Mouse (Mus musculus) lung, embryonic 14.5 days (tissue): ENCODE results near the gene Sec23a. TPM values are rescaled to one million over a fixed set of nuclear protein-coding genes. Genes with fewer than 3 reads are reported as not detected.
A peak's percentile ranks its signal among the peaks of the same experiment; 100 is the strongest.

Experiments
- ATAC-seq: fragments of 200-750 bp; cut with Nextera tagmentation; 2 replicates; pipeline ENCODE4 v1.8.0; 2017; ENCODE audit warnings: mild to moderate bottlenecking, moderate TSS enrichment, moderate library complexity; ENCODE audit not compliant: insufficient read depth
- DNase-seq: peaks from one replicate; pipeline ENCODE4 v3.0.0-alpha.2; 2015
- H3K27ac ChIP-seq: fragments of 300-500 bp; sonication (generic); 2 replicates; pipeline ENCODE4 v1.5.1; 2014; ENCODE audit warnings: low read depth, mild to moderate bottlenecking, moderate library complexity
- H3K27me3 ChIP-seq: fragments of 300-500 bp; sonication (generic); 2 replicates; pipeline ENCODE4 v1.6.1; 2014; ENCODE audit warnings: low read length, control low read depth; ENCODE audit not compliant: insufficient read depth
- H3K36me3 ChIP-seq: fragments of 300-500 bp; sonication (generic); 2 replicates; pipeline ENCODE4 v1.6.1; 2014; ENCODE audit warnings: control low read depth; ENCODE audit not compliant: insufficient read depth
- H3K4me1 ChIP-seq: fragments of 300-500 bp; sonication (generic); 2 replicates; pipeline ENCODE4 v1.6.1; 2014; ENCODE audit warnings: antibody characterized with exemption, control low read depth; ENCODE audit not compliant: insufficient read depth
- H3K4me2 ChIP-seq: fragments of 300-500 bp; sonication (generic); 2 replicates; pipeline ENCODE4 v1.6.1; 2014; ENCODE audit warnings: mild to moderate bottlenecking
- H3K4me3 ChIP-seq: fragments of 300-500 bp; sonication (generic); 2 replicates; pipeline ENCODE4 v1.5.1; 2014; ENCODE audit warnings: low read depth, low read length
- H3K9ac ChIP-seq: fragments of 300-500 bp; sonication (generic); 2 replicates; pipeline ENCODE4 v1.6.1; 2014
- H3K9me3 ChIP-seq: fragments of 300-500 bp; sonication (generic); 2 replicates; pipeline ENCODE4 v1.6.1; 2016; ENCODE audit warnings: low read depth, low read length, control low read depth
- CTCF ChIP-seq: IDR thresholded peaks from 2 replicates; pipeline ENCODE4 v1.5.1; 2016; ENCODE audit warnings: antibody characterized with exemption, low read depth
- WGBS: fragments of 180-500 bp; shearing (Covaris S2); extraction: QIAGEN DNeasy Blood & Tissue Kit; methylation state at CpG from one replicate; pipeline ENCODE4 v1.1.7; 2014; 5-methylcytosine and 5-hydroxymethylcytosine counted together
- polyA plus RNA-seq: library from polyadenylated mRNA; unstranded; fragments of >200 nt; fragmentation: Nextera tagmentation; extraction: Ambion mirVana; gene quantifications from 2 replicates; pipeline ENCODE4 v1.2.1, GENCODE M21; 2014

The Sec23a gene
- polyA plus RNA-seq, 1 experiment from 2014 or later: 73.0 TPM

DNA sequence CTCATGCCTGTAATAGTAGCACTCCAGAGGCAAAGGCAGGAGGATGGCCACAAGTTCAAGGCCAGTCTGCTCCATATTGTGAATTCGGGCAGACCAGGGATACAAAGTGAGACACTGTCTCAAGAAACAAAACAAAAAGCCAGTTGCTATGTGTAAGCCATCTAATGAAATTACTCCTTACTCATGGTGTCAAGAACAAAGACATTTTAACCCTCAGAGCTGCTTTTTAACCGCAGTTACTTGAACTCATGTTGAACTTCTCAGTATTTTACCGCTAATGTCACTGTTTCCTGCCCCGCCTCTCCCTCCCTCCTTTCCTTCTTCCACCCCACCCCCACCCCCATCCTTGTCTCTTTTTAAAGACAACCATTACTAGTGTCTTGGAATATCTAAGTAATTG lies 9.5 kb upstream of the Sec23a start:
- H3K4me2 ChIP-seq: no peak overlapping the region
- no peak for TF ChIP-seq CTCF
- no peaks in the 10 kb centered on the region for H3K9me3 ChIP-seq
- no peak for ATAC-seq
- 74% methylated on average over 4 of the region's 4 CpGs for WGBS
- H3K36me3 ChIP-seq: peaks cover 74% of the 10 kb centered on the region
- DNase-seq: no peak
- no peak overlapping the region for H3K9ac ChIP-seq
- no peaks in the 10 kb centered on the region for H3K4me1 ChIP-seq
- H3K4me3 ChIP-seq: no peak overlapping the region
- H3K27me3 ChIP-seq: no peaks in the 10 kb centered on the region
- no peak overlapping the region for H3K27ac ChIP-seq

DNA sequence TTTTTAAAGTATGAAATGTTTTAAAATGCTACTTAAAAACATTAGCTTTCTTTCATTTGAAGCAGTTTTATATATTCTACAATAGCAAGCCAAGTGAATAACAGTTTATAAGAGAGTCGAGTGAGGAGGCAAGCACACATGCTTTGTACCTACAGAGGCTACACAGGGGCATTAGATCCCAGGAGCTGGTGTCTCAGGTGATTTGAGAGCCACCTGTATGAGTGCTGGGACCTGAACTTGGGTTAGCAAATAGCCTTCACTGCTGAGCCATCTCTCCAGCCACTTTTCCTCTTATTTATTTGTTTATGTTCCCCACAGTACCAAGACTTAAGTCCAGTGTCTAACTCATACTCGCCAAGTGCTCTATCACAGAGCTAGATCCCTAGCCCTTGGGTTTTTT lies 8.1 kb upstream of the Sec23a start:
- TF ChIP-seq CTCF: no peak
- no peaks in the 10 kb centered on the region for H3K9me3 ChIP-seq
- H3K9ac ChIP-seq: no peak overlapping the region
- WGBS: 82% methylated on average over 2 of the region's 2 CpGs
- no peak overlapping the region for H3K27ac ChIP-seq
- peaks cover 66% of the 10 kb centered on the region for H3K36me3 ChIP-seq
- H3K4me2 ChIP-seq: no peak overlapping the region
- H3K27me3 ChIP-seq: no peaks in the 10 kb centered on the region
- H3K4me1 ChIP-seq: no peaks in the 10 kb centered on the region
- DNase-seq: no peak
- ATAC-seq: no peak
- H3K4me3 ChIP-seq: no peak overlapping the region

DNA sequence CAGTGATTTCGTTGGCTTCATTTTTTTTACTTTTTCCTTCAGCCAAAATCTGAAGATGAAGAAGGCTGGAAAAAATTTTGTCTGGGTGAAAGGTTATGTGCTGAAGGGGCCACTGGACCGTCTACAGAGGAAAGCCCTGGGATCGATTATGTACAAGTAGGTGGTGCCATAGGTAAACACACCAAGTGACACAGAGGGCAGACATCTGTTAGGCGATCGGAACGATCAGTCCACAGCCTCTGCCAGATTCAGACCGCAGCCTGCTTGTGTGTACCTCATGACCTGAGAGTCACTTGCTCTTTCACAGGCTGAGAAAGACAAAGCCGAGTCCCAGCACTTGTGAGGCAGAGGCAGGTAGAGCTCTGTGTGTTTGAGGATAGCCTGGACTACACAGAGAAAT lies 6.2 kb upstream of the Sec23a start:
- 69% methylated on average over 8 of the region's 8 CpGs for WGBS
- no peak for TF ChIP-seq CTCF
- H3K36me3 ChIP-seq: peaks cover 55% of the 10 kb centered on the region

DNA sequence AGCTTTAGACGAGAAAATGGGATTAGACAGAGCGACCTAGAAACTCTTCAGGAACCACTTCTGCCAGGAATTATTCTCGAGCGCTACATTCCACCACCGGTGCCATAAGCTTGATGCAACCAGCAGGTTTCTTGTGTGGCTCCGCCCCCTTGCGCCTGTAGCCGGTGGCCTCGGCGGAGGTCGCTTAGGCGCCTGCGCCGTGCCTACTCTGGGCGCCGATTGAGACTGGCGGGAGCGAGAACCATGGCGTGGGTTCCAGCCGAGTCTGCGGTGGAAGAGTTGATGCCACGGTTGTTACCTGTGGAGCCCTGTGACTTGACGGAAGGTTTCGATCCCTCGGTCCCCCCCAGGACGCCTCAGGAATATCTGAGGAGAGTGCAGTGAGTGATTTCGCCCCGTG lies 1.4 kb upstream of the Sec23a start, which contains the start of gene Gemin2:
Gene Gemin2 (plus strand): TSS at position 160 of the 400 bp plus-strand sequence.
- peak within 1 kb of the TSS; percentile 90 for H3K4me2 ChIP-seq
- H3K9me3 ChIP-seq: no peaks in the 10 kb centered on the region
- H3K4me1 ChIP-seq: peaks cover 14% of the 10 kb centered on the region; the same call in 1 of the 2 replicates
- ATAC-seq (peak; percentile 67), DNase-seq (peak; percentile 95)
- peaks cover 15% of the 10 kb centered on the region; the same call in 1 of the 2 replicates for H3K36me3 ChIP-seq
- H3K4me3 ChIP-seq: peak within 1 kb of the TSS; percentile 78
- no peaks in the 10 kb centered on the region for H3K27me3 ChIP-seq
- H3K27ac ChIP-seq: peak within 1 kb of the TSS; percentile 89
- peak within 1 kb of the TSS; percentile 74 for H3K9ac ChIP-seq
- peak; percentile 37 for TF ChIP-seq CTCF
- WGBS: under 1% methylated on average over 28 of the region's 28 CpGs

More for the DNA sequence above, 6.2 kb upstream of the Sec23a start:
- Histone ChIP-seq H3K4me3 (no peak overlapping the region), H3K9ac (no peak overlapping the region), H3K4me1 (peaks cover 4% of the 10 kb centered on the region; the same call in 1 of the 2 replicates), H3K9me3 (no peaks in the 10 kb centered on the region), H3K4me2 (no peak overlapping the region), H3K27ac (no peak overlapping the region), H3K27me3 (no peaks in the 10 kb centered on the region)
- no peak for DNase-seq
- ATAC-seq: no peak

DNA sequence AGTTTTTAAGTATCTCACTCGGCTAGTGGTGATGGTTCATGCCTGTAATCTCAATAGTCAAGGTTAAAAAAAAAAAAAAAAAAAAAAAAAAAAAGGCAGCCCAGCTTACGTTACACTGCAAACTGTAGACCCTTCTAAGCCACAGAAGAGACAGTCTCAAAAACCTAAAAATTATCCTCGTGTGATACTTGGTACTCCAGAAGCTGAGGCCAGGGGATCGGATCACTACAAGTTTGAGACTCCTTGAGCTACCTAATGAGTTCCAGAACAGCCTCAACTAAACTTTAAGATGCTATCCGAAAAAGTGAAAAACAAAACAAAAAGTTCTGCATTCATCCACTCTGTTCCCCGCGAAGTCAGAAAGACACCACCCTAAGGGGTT lies 884 bp upstream of the Sec23a start:
- H3K27ac ChIP-seq: peak overlapping the region; percentile 89
- 3% methylated on average over 7 of the region's 7 CpGs for WGBS
- peak overlapping the region; percentile 90 for H3K4me2 ChIP-seq
- H3K4me1 ChIP-seq: peaks cover 14% of the 10 kb centered on the region; the same call in 1 of the 2 replicates
- H3K27me3 ChIP-seq: no peaks in the 10 kb centered on the region
- peaks cover 9% of the 10 kb centered on the region; the same call in 1 of the 2 replicates for H3K36me3 ChIP-seq
- peak overlapping the region; percentile 74 for H3K9ac ChIP-seq
- DNase-seq: peak; percentile 43
- no peak for ATAC-seq
- H3K4me3 ChIP-seq: peak overlapping the region; percentile 78
- no peak for TF ChIP-seq CTCF
- no peaks in the 10 kb centered on the region for H3K9me3 ChIP-seq

DNA sequence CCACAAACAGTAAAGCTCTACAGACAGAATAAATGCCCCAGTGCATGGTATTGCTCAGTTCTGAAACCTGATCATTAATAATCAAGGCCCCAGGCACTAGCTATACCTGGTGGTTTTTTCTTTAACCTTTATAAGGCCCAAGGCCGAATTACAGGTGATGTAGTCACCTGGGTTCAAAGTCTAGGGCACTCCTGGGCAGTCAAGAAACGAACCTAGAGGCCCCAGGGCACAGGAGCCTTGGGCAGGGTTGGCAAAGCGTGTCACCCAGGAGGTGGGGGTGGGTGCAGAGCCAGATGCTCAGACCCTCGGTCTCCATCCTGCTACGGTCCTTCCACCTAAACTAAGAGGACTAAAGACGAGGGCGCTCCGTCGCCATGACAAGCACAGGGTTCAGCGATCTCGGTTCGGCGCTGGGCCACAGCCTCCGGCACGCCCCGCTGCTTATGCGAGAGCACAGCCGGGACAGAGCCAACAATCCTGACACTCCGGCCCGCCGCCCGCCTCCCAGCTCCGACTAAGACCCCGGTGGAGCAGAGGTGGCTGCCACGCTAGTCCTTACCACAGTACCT lies 458 bp downstream of the Sec23a start:
- TF ChIP-seq CTCF: no peak
- 0% methylated on average over 25 of the region's 25 CpGs for WGBS
- H3K27ac ChIP-seq: peak overlapping the region; percentile 89
- peak overlapping the region; percentile 78 for H3K4me3 ChIP-seq
- H3K4me1 ChIP-seq: peaks cover 14% of the 10 kb centered on the region; the same call in 1 of the 2 replicates
- H3K9ac ChIP-seq: peak overlapping the region; percentile 87
- DNase-seq: no peak
- no peaks in the 10 kb centered on the region for H3K27me3 ChIP-seq
- H3K4me2 ChIP-seq: peak overlapping the region; percentile 84
- no peaks in the 10 kb centered on the region for H3K9me3 ChIP-seq
- peaks cover 13% of the 10 kb centered on the region for H3K36me3 ChIP-seq
- no peak; the same call in 1 of the 2 replicates for ATAC-seq

DNA sequence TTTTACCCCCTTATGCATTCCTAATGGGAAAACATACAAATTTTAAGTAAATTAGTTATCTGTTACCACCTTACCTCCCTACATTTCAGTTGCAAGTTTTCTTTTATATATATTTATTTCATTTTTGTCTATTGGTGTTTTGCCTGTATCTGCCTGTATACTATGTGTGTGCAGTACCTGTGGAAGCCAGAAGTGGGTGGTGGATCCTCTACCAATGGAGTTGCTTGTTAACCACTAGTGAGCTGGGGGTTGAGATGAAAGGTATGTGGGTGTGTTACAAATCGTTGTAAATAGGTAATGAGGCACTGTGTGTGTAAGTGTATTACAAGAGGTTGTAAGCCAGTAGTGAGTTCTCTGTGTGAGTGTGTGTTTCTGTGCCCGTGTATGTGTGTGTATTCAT lies 1.3 kb downstream of the Sec23a start:
- peak overlapping the region; percentile 84 for H3K4me2 ChIP-seq
- H3K36me3 ChIP-seq: peaks cover 19% of the 10 kb centered on the region
- H3K27me3 ChIP-seq: no peaks in the 10 kb centered on the region
- no peak overlapping the region for H3K27ac ChIP-seq
- no peak overlapping the region; the same call in 1 of the 2 replicates for H3K9ac ChIP-seq
- ATAC-seq (no peak), DNase-seq (peak; percentile 16)
- peaks cover 14% of the 10 kb centered on the region; the same call in 1 of the 2 replicates for H3K4me1 ChIP-seq
- TF ChIP-seq CTCF: peak; percentile 34
- WGBS: 59% methylated on average over 2 of the region's 2 CpGs
- H3K4me3 ChIP-seq: peak overlapping the region; percentile 78
- no peaks in the 10 kb centered on the region for H3K9me3 ChIP-seq
